Mouse (Mus musculus) frontal cortex, postnatal 25 days (tissue): ENCODE measurements at regions not wholly inside any gene's neighbourhood (a gene's known extent, or its start where the extent isn't known, plus 50 kb on each side); places are given as distances from the start of the nearest gene placed in this dataset.

Experiments
- DNase-seq, 2 experiments: peaks; one replicate each; pipeline ENCODE4 v3.0.0; 2022; ENCODE audit warnings: low spot score in 2 of 2

GRCm38 (mm10) chr13:106562161-106562560, 374.6 kb downstream of the Ipo11 start:
- no peak for DNase-seq

DNA sequence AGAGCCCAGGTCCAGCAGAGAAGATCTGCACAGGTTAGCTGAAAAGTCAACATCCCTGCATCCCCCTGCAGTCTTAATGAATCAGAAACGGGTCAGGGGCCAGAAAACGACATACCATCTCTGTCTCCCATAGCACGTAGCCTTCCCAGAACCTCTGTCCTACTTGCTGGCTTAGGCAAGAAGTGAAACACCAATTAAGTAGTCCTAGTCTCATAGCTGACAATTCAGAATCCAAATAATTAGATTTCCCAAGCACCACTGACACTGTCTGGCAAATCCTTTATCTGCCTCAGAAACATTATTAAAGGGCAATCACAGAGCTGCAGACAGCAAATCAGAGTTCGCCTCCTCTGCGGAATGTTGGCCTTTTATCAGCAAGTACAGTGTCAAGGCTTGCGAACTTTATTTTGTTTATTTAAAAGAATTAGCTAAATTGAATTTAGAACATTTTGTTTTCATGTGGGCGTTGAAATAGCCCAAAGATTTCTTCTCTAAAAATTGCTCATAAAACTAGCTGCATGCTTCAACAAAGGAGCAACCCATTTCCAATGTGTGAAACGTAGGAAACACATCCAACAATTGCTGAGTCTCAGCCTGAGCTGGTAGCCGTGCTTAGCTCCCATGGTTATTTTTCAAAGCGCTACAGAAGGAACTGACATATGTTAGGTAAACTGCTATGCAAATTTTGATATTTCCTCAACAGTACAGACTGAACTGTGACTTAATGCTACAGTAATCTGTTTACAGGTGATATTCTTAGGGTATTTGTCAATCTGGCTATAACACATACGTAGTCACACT, 411.2 kb downstream of the Ipo11 start:
- no peak for DNase-seq

- no peak for DNase-seq
Measured at GRCm38 (mm10) chr13:106514510-106515169, 422.1 kb downstream of the Ipo11 start.

GRCm38 (mm10) chr13:106513669-106514068, 423.1 kb downstream of the Ipo11 start:
- DNase-seq: no peak

GRCm38 (mm10) chr13:106510435-106510834, 426.3 kb downstream of the Ipo11 start:
- no peak for DNase-seq

GRCm38 (mm10) chr13:106501273-106501672, 435.5 kb downstream of the Ipo11 start:
- DNase-seq: no peak

- DNase-seq: no peak
Measured at GRCm38 (mm10) chr13:106471264-106471663, 465.5 kb downstream of the Ipo11 start.

- DNase-seq: no peak
Measured at GRCm38 (mm10) chr13:106454366-106454927, 482.3 kb downstream of the Ipo11 start.

GRCm38 (mm10) chr13:106432165-106432564, 504.6 kb downstream of the Ipo11 start:
- DNase-seq: no peak

GRCm38 (mm10) chr13:106406608-106407038, 530.1 kb downstream of the Ipo11 start:
- no peak for DNase-seq

DNA sequence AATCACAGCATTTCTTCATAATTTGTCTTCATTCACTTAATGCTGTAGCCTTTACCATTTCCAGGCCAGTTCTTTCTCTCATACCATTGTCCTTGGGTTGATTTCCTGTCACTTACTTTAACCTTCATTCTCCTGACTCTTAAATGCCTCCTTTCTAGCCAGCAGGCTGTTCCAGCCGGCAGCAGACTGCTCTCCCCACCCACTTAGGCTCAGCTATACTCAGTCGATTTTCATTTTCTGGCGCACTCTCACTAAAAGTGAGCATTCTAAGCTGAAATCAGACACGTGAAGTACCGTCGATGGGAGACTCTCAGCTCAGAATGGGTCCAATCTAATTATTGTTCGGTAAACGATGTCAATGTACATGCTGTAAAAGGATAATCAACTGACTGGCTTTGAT, 544.1 kb downstream of the Ipo11 start:
- DNase-seq: no peak

DNA sequence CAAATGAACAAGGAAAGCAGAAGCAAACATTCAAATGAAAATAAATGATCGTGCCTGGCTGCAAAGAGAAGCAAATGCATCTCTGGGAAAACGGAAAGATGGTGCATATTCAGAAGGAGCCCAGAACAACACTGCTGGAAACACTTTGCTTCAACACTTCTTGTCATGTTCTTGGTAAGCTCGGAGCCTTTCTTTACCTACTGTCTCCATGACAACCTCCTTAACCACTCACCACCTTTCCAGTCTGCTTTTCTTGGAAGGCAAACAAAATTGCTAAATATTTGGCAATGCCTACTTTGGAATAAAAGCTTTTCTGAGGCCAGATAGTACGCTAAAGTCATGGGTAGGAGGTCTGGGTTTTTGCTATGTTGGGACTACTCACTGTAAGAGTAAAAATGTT, 548.1 kb downstream of the Ipo11 start:
- no peak for DNase-seq

DNA sequence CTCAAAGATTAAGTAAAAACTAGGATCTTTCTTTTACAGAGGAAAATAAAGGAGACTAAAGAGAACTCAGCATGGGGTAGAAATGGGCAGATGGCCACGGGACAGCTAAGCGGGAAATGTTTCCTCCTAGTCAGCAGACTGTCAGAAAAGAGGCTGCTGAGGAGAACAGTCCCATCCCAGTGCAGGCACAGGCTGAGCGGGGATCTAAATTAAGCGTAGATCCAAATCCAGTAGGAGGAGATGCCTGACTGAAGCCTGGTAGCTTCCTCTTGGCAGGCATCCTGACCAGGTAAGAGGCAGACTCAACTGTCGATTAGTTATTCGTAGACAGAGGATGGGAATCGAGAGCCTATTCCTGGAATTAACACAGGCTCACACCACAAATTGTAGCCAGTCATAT, 569.2 kb downstream of the Ipo11 start:
- DNase-seq: no peak

DNA sequence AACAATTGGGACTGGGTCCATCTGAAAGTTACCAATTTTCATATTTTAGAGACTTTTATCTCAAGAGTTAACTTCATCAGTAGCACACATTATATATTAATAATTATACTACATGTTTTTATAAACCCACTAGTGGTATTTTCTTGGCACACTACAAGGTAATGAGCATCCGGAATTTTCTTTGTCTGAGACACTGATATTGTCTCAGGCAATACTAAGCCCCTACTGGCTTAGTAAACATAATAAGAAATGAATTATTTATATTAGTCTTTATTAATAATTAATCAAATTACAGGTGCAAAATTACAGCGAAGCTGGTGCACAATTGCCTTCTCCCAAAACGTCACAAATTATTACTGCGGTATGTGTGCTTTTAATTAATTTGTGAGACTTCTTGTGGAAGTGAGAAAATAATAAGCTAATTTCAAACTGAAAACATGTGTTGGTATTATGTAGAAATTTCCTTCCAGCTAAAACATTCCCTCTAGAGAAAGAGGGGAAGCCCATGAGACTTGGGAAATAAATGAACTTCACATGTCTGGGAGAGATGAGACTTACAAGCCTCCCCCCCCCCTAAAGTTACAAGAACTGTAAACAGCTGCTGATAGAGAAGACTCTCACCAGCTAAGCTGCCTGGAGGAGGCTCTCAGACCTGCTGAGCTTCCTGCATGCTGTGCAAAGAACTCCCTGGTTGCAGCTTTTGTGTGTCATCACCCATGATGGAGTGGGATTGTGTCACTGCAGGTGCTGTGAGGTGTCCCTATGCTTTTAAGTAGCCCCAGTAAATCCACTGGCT, 583.9 kb downstream of the Ipo11 start:
- no peak for DNase-seq

GRCm38 (mm10) chr13:106332025-106332424, 604.7 kb downstream of the Ipo11 start:
- no peak for DNase-seq

DNA sequence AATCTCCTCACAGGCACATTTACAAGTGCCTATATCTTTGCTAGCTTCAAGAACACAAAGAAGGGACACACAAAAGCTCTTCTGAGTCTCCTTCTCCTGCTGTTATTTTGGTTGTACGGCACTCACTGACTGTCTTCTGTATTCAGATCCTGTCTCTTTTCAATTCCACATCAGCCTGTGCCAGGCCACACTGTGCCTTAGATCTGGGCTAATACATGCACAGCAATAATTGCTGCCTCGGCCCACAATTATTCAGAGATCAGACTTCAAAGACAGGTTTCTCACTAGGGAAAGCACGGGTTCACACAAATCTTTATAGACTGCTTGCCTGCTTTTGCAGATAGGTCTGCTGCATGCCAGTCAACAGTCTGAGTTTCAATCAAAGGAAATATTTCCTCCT, 617.8 kb downstream of the Ipo11 start:
- no peak for DNase-seq

- DNase-seq: no peak
Measured at GRCm38 (mm10) chr13:106318476-106318875, 618.3 kb downstream of the Ipo11 start.

DNA sequence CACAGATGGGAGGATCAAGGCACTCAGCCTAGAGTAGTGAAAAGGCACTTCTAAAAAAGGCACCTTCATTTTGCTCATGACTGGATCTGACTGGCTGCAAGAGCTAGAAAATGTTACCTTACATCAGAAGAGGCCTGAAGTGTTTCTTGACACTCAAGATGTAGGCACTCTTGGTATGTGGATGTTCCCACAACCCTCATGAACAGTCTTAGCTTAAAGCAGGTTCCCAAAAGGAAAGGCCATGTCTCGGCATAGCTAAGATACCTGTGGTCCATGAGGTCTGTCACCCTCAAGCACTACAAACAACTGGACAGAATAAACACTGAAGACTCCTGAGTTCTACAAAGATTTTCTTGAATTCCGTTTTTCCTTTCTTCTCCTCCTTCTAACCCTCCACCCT, 619.5 kb downstream of the Ipo11 start:
- no peak for DNase-seq

DNA sequence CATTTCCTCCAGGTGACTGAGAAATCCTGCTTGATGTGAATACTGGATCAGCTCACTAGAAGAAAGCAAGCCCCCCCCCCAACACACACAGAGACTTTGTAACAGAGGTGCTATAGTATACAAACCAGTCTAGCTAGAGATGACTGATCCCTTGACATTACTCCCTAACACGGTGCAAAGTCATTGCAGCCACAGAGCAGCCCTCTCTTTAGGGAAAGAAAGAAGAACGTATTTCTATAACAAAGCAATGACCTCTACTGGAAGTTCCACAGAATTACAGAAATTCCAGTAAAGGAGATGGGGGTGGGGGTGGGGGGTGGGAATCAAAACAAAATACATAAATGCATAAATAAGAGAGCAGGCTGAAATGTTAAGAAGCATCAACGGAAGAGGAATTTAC, 655.6 kb downstream of the Ipo11 start:
- DNase-seq: no peak

DNA sequence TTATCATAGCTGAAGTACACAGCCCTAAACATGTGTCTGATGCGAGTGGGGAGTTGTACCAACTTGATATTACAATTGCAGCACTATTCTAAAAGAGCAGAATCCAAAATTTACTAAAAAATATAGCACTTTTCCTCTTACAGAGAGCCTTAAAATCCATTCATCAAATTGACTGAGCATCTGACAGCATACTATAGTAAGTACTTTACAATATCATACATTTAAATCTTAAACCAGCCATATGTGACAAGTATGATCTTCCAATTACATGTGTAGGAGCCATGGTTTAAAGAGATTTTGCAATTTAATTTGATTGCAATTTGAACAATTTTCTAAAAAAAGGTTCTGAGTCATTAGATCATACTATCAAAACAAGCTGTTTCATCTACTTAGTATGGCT, 676.9 kb downstream of the Ipo11 start:
- no peak for DNase-seq
